Mouse (Mus musculus): ENCODE results near the gene Olfr675.

DNA sequence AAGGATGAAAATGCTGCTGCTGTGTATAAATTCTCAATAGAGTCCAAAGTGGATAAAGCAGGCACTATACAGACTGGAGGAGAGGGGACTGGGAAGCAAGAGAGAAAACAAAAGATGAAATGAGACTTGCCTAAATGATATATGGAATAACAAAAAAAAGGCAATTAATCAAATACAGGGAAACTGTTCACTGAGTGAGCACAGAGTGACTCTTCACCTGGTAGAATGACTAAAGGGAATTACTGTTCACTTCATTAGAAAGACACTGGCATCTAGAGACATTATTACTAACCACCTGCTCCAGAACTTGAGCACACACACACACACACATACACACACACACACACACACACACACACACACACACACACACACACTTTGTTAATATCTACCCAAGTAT lies 4.1 kb upstream of the Olfr675 start, which contains the start of gene Olfr676:
- TF ChIP-seq POLR2A (IDR thresholded peaks at IDR 0.05; ENCODE audit: borderline replicate concordance, extremely low read depth, low read depth, low read length) = no peak
- TF ChIP-seq CTCF (IDR thresholded peaks at IDR 0.05; ENCODE audit: insufficient read depth, low read length) = no peak

Measured in lung, adult 2 months (tissue).